Mouse (Mus musculus) lung, postnatal 25 days (tissue): Measurements from ENCODE around the gene Sp6.

Experiments used
- DNase-seq: peaks from one replicate; pipeline ENCODE4 v3.0.0; 2022; ENCODE audit warnings: low spot score

Gene Sp6

GRCm38 (mm10) chr11:97013121-97013670 is at the start of gene Sp6:
Gene Sp6 (plus strand): TSS chr11:97013394.
- no peak for DNase-seq

GRCm38 (mm10) chr11:96963580-96963979 is 49.6 kb upstream of the Sp6 start:
- peak; percentile 91 for DNase-seq

- DNase-seq, result no peak
Observed at GRCm38 (mm10) chr11:96966172-96966571, 47.0 kb upstream of the Sp6 start.

GRCm38 (mm10) chr11:96966914-96967543 is 46.2 kb upstream of the Sp6 start:
- DNase-seq, result peak; percentile 61

- no peak for DNase-seq
Observed at GRCm38 (mm10) chr11:96967544-96968269, 45.5 kb upstream of the Sp6 start.

- no peak for DNase-seq
Observed at GRCm38 (mm10) chr11:96968476-96968875, 44.7 kb upstream of the Sp6 start.

GRCm38 (mm10) chr11:96969280-96969722 is 43.9 kb upstream of the Sp6 start:
- no peak for DNase-seq

GRCm38 (mm10) chr11:96969746-96970145 is 43.4 kb upstream of the Sp6 start:
- DNase-seq, result peak; percentile 74

GRCm38 (mm10) chr11:96970341-96970740 is 42.9 kb upstream of the Sp6 start:
- no peak for DNase-seq

- DNase-seq, result no peak
Observed at GRCm38 (mm10) chr11:96972906-96973305, 40.3 kb upstream of the Sp6 start.

- DNase-seq, result no peak
Observed at GRCm38 (mm10) chr11:96973426-96973964, 39.7 kb upstream of the Sp6 start.

- DNase-seq, result peak; percentile 74
Observed at GRCm38 (mm10) chr11:96974813-96975212, 38.4 kb upstream of the Sp6 start.

- DNase-seq, result no peak
Observed at GRCm38 (mm10) chr11:96975511-96976378, 37.4 kb upstream of the Sp6 start.

GRCm38 (mm10) chr11:96976379-96976687 is 36.9 kb upstream of the Sp6 start:
- no peak for DNase-seq

- DNase-seq, result peak; percentile 88
Observed at GRCm38 (mm10) chr11:96976911-96977591, 36.1 kb upstream of the Sp6 start.

- DNase-seq, result peak; percentile 100
Observed at GRCm38 (mm10) chr11:96977606-96978400, 35.4 kb upstream of the Sp6 start.

GRCm38 (mm10) chr11:96978401-96979246 is 34.6 kb upstream of the Sp6 start:
- DNase-seq, result no peak

GRCm38 (mm10) chr11:96979329-96979728 is 33.9 kb upstream of the Sp6 start:
- no peak for DNase-seq

- no peak for DNase-seq
Observed at GRCm38 (mm10) chr11:96980021-96980420, 33.2 kb upstream of the Sp6 start.

- no peak for DNase-seq
Observed at GRCm38 (mm10) chr11:96981461-96981860, 31.7 kb upstream of the Sp6 start.
